Mouse (Mus musculus) spleen, adult 2 months (tissue): ENCODE results near the gene Dnajc30.

Experiments
- CTCF ChIP-seq: fragments of 200-500 bp; IDR thresholded peaks from 2 replicates; pipeline ENCODE4 v1.5.1; 2011; ENCODE audit warnings: mild to moderate bottlenecking, inconsistent platforms; ENCODE audit not compliant: insufficient read depth, insufficient read length, insufficient replicate concordance; ENCODE audit errors: extremely low read depth
- POLR2A ChIP-seq: fragments of 200-500 bp; IDR thresholded peaks from 2 replicates; pipeline ENCODE4 v1.6.1; 2011; ENCODE audit warnings: low read depth, low read length, inconsistent platforms

- TF ChIP-seq CTCF (0 out of 2 replicates have a peak, but pooled peaks have one; percentile 10), POLR2A (no peak)
These were observed 29.4 kb upstream of the Dnajc30 start for GRCm38 (mm10) chr5:135034593-135034992.
